Mouse (Mus musculus) heart, embryonic 15.5 days (tissue): Measurements from ENCODE around the gene Zfp691. TPM values are rescaled to one million over a fixed set of nuclear protein-coding genes. Genes with fewer than 3 reads are reported as not detected.
A peak's percentile ranks its signal among the peaks of the same experiment; 100 is the strongest.

Experiments
- ATAC-seq: fragments of 200-750 bp; cut with Nextera tagmentation; replicated peaks from 2 replicates; pipeline ENCODE4 v1.8.0; 2017; ENCODE audit warnings: low read depth, moderate TSS enrichment; ENCODE audit not compliant: insufficient number of reproducible peaks, insufficient read depth, low FRiP score
- H3K27ac ChIP-seq: fragments of 300-500 bp; sonication (generic); 2 replicates; pipeline ENCODE4 v1.5.1; 2015; ENCODE audit warnings: mild to moderate bottlenecking, inconsistent platforms
- H3K27me3 ChIP-seq: fragments of 300-500 bp; sonication (generic); 2 replicates; pipeline ENCODE4 v1.6.1; 2015; ENCODE audit warnings: inconsistent platforms
- H3K36me3 ChIP-seq: fragments of 300-500 bp; sonication (generic); 2 replicates; pipeline ENCODE4 v1.6.1; 2015; ENCODE audit warnings: mild to moderate bottlenecking, inconsistent platforms
- H3K4me1 ChIP-seq: fragments of 300-500 bp; sonication (generic); replicated peaks from 2 replicates; pipeline ENCODE4 v1.6.1; 2015; ENCODE audit warnings: inconsistent platforms
- H3K4me2 ChIP-seq: fragments of 300-500 bp; sonication (generic); 2 replicates; pipeline ENCODE4 v1.6.1; 2015; ENCODE audit warnings: inconsistent platforms, mild to moderate bottlenecking, moderate library complexity
- H3K4me3 ChIP-seq: fragments of 300-500 bp; sonication (generic); 2 replicates; pipeline ENCODE4 v1.5.1; 2015; ENCODE audit warnings: mild to moderate bottlenecking, inconsistent platforms
- H3K9ac ChIP-seq: fragments of 300-500 bp; sonication (generic); 2 replicates; pipeline ENCODE4 v1.6.1; 2015; ENCODE audit warnings: mild to moderate bottlenecking, inconsistent platforms
- H3K9me3 ChIP-seq: fragments of 300-500 bp; sonication (generic); replicated peaks from 2 replicates; pipeline ENCODE4 v1.6.1; 2016; ENCODE audit warnings: inconsistent platforms
- WGBS: fragments of 180-500 bp; shearing (Covaris S2); methylation state at CpG from one replicate; pipeline ENCODE4 v1.1.7; 2015; ENCODE audit warnings: mixed read lengths; 5-methylcytosine and 5-hydroxymethylcytosine counted together
- polyA plus RNA-seq: library from polyadenylated mRNA; unstranded; fragments of >200 nt; fragmentation: Nextera tagmentation; extraction: Ambion mirVana; gene quantifications from 2 replicates; pipeline ENCODE4 v1.2.1, GENCODE M21; 2015

Zfp691 gene
- polyA plus RNA-seq, 1 experiment from 2014 or later: 10.6 TPM

DNA sequence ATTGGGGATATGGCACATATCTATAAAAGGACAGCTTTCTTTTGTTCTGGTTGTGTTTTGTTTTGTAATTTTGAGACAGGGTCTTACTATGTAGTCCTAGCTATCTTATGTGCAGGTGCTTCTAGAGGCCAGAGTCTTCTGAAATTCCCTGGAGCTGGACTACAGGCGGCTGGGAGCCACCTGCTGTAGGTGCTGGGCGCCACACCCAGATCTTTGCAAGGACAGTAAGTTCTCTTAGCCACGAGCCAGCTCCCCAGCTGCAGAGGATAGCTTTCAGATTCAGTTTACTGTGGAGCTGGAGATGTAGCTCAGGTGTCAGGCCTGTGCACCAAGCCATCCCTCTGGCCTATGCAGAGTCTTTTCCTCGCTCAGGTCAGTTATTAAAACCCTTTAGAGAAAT is 6.9 kb downstream of the Zfp691 start:
- WGBS: 87% methylated on average over 4 of the region's 4 CpGs
- H3K9me3 ChIP-seq: no peaks in the 10 kb centered on the region
- H3K27me3 ChIP-seq: no peaks in the 10 kb centered on the region
- no peak overlapping the region for H3K4me2 ChIP-seq
- no peak for ATAC-seq
- H3K27ac ChIP-seq: no peak overlapping the region
- H3K4me1 ChIP-seq: peaks cover 12% of the 10 kb centered on the region; the same call in 1 of the 2 replicates
- H3K9ac ChIP-seq: no peak overlapping the region
- H3K36me3 ChIP-seq: peaks cover 18% of the 10 kb centered on the region
- no peak overlapping the region for H3K4me3 ChIP-seq

DNA sequence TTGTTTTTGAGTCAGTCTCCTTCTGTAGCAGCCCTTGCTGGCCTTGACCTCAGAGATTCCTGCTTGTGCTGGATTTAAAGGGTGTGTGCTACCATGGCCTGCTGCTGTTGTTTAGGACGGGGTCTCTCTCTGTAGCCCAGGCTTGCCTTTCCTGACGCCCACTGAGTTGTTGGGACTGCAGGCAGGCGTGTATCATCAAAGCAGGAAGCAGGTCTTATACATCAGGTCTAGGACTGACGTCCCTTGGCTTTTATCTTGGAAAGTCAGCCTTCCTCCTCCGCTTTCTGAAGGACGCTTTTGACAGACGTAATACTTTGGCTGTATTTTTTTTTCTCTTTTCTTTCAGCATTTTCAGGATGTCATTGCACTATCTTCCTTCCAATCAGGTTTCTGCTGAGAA is 8.1 kb downstream of the Zfp691 start:
- no peak for ATAC-seq
- H3K9ac ChIP-seq: no peak overlapping the region
- H3K4me3 ChIP-seq: no peak overlapping the region
- H3K27ac ChIP-seq: no peak overlapping the region
- no peaks in the 10 kb centered on the region for H3K9me3 ChIP-seq
- H3K4me1 ChIP-seq: peaks cover 3% of the 10 kb centered on the region; the same call in 1 of the 2 replicates
- H3K27me3 ChIP-seq: no peaks in the 10 kb centered on the region
- H3K36me3 ChIP-seq: peaks cover 17% of the 10 kb centered on the region
- H3K4me2 ChIP-seq: no peak overlapping the region
- WGBS: 54% methylated on average over 7 of the region's 7 CpGs

DNA sequence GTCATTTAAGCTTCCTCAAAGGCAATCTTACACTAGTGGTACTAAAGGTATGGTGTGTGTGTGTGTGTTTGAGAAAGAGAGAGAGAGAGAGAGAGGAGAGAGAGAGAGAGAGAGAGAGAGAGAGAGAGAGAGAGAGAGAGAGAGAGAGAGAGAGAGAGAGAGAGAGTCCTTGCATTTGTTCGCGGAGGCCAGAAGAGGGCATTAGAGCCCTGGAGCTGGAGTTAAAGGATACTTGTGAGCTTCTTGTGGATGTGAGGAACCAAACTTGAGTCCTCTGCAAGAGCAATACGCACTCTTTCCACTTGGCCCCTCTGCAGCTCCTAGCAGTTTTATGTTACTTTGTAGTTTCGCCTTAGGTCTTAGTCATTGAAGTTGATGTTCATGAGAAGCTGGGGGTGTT is 11.0 kb downstream of the Zfp691 start:
- no peaks in the 10 kb centered on the region for H3K4me1 ChIP-seq
- no peaks in the 10 kb centered on the region for H3K36me3 ChIP-seq
- WGBS: 73% methylated on average over 4 of the region's 4 CpGs
- H3K4me2 ChIP-seq: no peak overlapping the region
- no peak overlapping the region for H3K27ac ChIP-seq
- no peaks in the 10 kb centered on the region for H3K27me3 ChIP-seq
- H3K4me3 ChIP-seq: no peak overlapping the region
- H3K9me3 ChIP-seq: no peaks in the 10 kb centered on the region
- no peak overlapping the region for H3K9ac ChIP-seq
- no peak for ATAC-seq

DNA sequence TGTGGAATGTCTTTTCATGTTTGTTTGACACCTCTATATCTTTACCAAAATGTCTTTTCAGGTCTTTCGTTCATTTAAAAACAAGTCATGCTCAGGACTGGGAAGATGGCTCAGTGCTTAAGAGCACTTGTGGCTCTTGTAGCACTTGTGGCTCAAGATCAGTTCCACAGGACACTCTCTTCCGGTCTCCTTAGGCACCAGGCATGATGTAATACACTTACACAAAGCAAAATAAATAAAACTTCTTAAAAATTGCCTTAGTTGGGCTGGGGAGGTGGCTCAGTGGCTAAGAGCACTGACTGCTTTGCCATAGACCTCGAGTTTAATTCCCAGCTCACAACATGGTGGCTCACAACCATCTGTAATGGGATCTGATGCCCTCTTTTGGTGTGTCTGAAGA is 12.6 kb downstream of the Zfp691 start:
- Histone ChIP-seq H3K9ac (no peak overlapping the region), H3K27ac (no peak overlapping the region), H3K4me2 (no peak overlapping the region), H3K36me3 (no peaks in the 10 kb centered on the region), H3K4me1 (no peaks in the 10 kb centered on the region), H3K27me3 (no peaks in the 10 kb centered on the region), H3K9me3 (no peaks in the 10 kb centered on the region), H3K4me3 (no peak overlapping the region)
- ATAC-seq: no peak
- 72% methylated on average over 3 of the region's 3 CpGs for WGBS

DNA sequence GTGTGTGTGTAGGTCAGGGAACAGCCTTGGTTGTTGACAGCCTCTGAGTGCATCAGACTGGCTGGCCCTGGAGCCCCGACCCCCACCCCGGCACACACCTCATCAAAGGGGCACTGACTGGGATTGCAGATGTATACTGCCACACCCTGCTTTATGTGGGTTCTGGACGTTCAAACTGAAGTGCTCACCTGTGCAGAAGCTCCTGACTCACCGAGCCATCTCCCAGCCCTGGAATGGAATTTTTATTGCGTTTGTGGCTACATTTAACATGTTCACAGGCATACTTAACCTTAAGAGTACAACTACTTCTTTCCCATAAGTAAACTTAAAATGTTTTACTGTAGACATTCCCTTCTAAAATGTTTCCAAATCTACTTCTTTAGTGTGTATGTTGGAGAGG is 16.1 kb downstream of the Zfp691 start:
- Histone ChIP-seq H3K9me3 (no peaks in the 10 kb centered on the region), H3K27me3 (no peaks in the 10 kb centered on the region), H3K36me3 (no peaks in the 10 kb centered on the region), H3K9ac (no peak overlapping the region), H3K4me3 (no peak overlapping the region), H3K4me1 (no peaks in the 10 kb centered on the region), H3K4me2 (no peak overlapping the region), H3K27ac (no peak overlapping the region)
- 57% methylated on average over 5 of the region's 5 CpGs for WGBS
- ATAC-seq: no peak

DNA sequence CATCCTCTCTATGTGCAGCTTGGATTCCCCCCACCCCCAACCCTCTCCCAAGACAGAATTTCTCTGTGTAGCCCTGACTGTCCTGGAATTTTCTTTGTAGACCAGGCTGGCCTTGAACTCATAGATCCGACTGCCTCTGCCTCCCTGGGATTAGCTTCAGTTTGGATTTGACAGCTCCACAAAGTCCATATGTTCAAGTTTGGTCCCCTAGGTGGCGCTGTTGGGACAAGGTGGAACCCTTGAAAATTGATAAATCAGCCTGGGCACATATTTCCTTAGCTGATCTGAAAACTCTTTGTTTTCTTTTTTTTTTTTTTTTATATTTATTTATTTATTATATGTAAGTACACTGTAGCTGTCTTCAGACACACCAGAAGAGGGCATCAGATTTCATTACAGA is 16.8 kb downstream of the Zfp691 start:
- WGBS: 26% methylated on average over 2 of the region's 2 CpGs
- Histone ChIP-seq H3K9me3 (no peaks in the 10 kb centered on the region), H3K27me3 (no peaks in the 10 kb centered on the region), H3K9ac (no peak overlapping the region), H3K27ac (no peak overlapping the region), H3K4me1 (no peaks in the 10 kb centered on the region), H3K4me2 (no peak overlapping the region), H3K4me3 (no peak overlapping the region), H3K36me3 (no peaks in the 10 kb centered on the region)
- ATAC-seq: no peak

DNA sequence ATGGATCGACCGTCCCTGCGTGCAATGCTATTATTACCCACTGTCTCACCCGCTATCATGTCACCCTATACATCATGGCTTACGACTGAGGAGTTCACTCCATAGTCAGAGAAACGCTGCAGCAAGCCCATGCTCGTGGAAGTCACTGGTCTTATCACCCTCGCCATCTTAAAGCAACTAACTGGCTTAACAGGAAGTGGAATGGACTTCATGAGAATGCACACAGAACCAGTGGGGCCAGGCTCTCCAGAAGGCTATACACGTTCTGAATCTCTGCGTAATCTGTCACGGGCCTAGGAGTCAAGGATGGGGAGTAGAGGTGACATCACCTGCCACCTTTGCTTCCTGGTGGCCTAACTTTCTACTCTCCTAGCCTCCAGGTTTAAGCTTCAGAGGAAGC is 25.3 kb downstream of the Zfp691 start:
- Histone ChIP-seq H3K4me2 (no peak overlapping the region), H3K9me3 (no peaks in the 10 kb centered on the region), H3K9ac (no peak overlapping the region), H3K4me3 (no peak overlapping the region), H3K36me3 (no peaks in the 10 kb centered on the region), H3K27ac (no peak overlapping the region), H3K27me3 (peaks cover 4% of the 10 kb centered on the region; the same call in 1 of the 2 replicates), H3K4me1 (no peaks in the 10 kb centered on the region)
- ATAC-seq: no peak
- WGBS: 73% methylated on average over 11 of the region's 11 CpGs

DNA sequence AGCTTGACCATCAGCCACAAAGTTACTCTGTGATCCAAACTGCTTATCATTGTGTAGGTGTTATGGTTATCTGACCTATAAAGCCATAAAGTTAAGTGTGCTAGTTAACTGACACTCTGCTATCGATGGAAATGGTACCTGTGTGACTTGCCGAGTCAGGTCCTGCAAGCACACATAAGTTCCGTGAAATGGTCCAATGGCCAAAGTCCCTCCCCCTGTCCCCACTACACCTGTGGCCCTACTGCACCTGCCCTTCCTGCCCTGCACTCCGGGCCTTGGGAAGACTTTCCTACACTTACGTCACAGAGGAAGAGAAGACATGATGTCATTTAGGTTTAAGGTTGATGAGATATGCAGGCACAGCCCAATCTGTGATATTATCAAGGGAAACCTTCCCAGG is 26.6 kb downstream of the Zfp691 start:
- peaks cover 4% of the 10 kb centered on the region; the same call in 1 of the 2 replicates for H3K27me3 ChIP-seq
- H3K36me3 ChIP-seq: no peaks in the 10 kb centered on the region
- ATAC-seq: no peak
- 87% methylated on average over 5 of the region's 5 CpGs for WGBS
- H3K27ac ChIP-seq: no peak overlapping the region
- H3K9me3 ChIP-seq: no peaks in the 10 kb centered on the region
- H3K4me2 ChIP-seq: no peak overlapping the region
- no peak overlapping the region for H3K9ac ChIP-seq
- no peak overlapping the region for H3K4me3 ChIP-seq
- H3K4me1 ChIP-seq: peaks cover 3% of the 10 kb centered on the region; the same call in 1 of the 2 replicates

DNA sequence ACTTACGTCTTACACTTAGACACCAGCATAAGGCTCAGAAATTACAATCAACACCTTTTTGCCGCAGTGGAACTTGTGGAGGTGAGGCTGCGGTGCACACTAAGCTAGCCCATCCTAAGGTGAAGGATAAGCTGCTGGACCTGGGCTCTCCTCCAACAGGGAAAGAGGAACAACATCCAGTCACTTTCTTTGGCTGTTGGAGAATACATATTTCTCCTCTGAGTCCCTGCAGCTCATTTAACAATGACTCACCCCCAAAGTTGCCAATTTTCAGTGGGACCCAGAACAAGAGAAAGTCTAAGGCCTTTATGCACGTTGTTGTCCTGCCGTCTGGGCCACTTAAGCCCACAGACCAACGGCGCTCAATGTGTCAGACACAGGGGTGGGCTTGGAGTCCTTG is 27.2 kb downstream of the Zfp691 start:
- no peaks in the 10 kb centered on the region for H3K36me3 ChIP-seq
- no peak overlapping the region for H3K4me2 ChIP-seq
- peaks cover 3% of the 10 kb centered on the region; the same call in 1 of the 2 replicates for H3K4me1 ChIP-seq
- no peak overlapping the region for H3K9ac ChIP-seq
- no peak overlapping the region for H3K27ac ChIP-seq
- no peak overlapping the region for H3K4me3 ChIP-seq
- H3K9me3 ChIP-seq: no peaks in the 10 kb centered on the region
- peaks cover 4% of the 10 kb centered on the region; the same call in 1 of the 2 replicates for H3K27me3 ChIP-seq
- WGBS: 84% methylated on average over 7 of the region's 7 CpGs
- ATAC-seq: no peak

DNA sequence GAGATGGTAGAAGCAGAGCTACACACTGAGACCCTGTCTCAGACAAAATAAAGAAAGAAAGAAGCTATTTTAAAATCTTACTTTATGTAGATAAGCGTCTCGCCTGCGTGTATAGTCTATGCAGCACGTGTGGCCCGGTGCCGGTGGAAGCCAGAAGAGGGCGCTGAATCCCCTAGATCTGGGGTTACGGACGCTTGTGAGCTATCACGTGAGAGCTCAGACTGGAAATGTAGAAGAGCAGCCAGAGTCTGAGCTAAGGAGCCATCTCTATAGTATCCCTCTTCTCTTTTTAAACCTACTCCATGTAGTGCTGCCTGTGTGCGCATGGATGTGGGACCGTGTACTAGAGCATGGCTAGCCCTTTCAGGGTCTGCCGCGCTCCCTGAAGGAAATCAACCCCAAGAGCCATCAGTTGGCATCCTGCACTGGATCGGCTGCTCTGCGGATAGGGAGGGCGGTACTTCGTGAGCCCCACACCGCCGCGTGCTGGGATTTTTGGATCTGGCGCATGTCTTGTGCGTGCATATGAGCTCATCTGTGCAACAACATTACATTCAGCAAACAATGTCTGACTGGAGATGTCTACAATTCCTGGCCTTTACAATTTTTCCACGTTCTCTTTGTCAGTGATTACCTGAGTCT is 31.6 kb downstream of the Zfp691 start:
- no peak overlapping the region for H3K9ac ChIP-seq
- H3K27ac ChIP-seq: no peak overlapping the region
- 24% methylated on average over 24 of the region's 24 CpGs for WGBS
- no peaks in the 10 kb centered on the region for H3K27me3 ChIP-seq
- peaks cover 5% of the 10 kb centered on the region; the same call in 1 of the 2 replicates for H3K36me3 ChIP-seq
- H3K9me3 ChIP-seq: no peaks in the 10 kb centered on the region
- ATAC-seq: peak; percentile 54; the same call in 1 of the 2 replicates
- H3K4me3 ChIP-seq: peak overlapping the region; percentile 23
- H3K4me2 ChIP-seq: peak overlapping the region; percentile 54
- H3K4me1 ChIP-seq: peaks cover 14% of the 10 kb centered on the region

DNA sequence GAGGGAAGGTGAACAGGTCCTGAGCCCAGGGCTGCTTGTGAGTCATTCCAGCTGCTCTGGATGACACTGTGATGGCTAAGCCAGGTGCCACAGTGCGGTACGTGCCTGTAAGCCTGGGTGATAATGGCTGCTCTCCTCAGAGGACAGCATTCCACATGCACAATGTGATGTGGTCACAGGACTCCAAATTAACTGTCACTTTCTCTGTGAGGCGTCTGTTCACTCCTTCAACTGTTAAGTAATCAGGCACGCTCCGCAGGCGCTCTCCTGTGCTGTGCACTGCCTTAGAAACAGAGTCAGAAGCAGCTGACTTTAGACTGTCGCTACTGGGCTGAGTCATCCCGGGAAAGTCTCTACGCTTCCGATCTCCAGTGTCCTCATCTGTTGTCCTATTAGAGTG is 32.8 kb downstream of the Zfp691 start:
- ATAC-seq: 0 out of 2 replicates have a peak, but pooled peaks have one; percentile 26
- H3K4me2 ChIP-seq: no peak overlapping the region
- no peaks in the 10 kb centered on the region for H3K9me3 ChIP-seq
- H3K4me3 ChIP-seq: no peak overlapping the region
- peaks cover 17% of the 10 kb centered on the region for H3K36me3 ChIP-seq
- 29% methylated on average over 10 of the region's 10 CpGs for WGBS
- H3K27ac ChIP-seq: peak overlapping the region; percentile 38
- H3K27me3 ChIP-seq: no peaks in the 10 kb centered on the region
- no peak overlapping the region for H3K9ac ChIP-seq
- peaks cover 16% of the 10 kb centered on the region for H3K4me1 ChIP-seq

DNA sequence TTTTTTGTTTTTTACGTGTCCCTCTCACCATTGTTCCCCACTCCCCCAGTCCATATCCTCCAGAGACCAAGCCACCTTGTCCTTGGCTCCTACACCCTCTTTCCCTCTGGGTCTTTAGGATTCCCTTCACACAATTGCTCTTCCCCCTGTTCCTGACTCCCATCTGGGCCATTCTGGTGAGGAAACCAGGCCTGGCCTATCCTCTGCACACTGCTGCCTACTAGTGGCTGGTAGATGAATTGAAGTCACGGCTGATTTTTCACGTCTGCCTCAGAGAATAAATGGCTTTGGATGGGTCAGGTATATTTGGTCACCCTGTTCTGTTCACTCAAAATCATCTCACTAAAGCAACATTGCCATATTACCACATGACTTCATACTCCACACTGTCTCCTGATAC is 33.9 kb downstream of the Zfp691 start:
- H3K9ac ChIP-seq: no peak overlapping the region
- peaks cover 27% of the 10 kb centered on the region for H3K36me3 ChIP-seq
- H3K27ac ChIP-seq: no peak overlapping the region
- no peak overlapping the region for H3K4me2 ChIP-seq
- no peak for ATAC-seq
- WGBS: 58% methylated on average over 3 of the region's 3 CpGs
- no peak overlapping the region for H3K4me3 ChIP-seq
- no peaks in the 10 kb centered on the region for H3K9me3 ChIP-seq
- H3K4me1 ChIP-seq: peaks cover 16% of the 10 kb centered on the region
- H3K27me3 ChIP-seq: no peaks in the 10 kb centered on the region
